Mouse (Mus musculus) activated CD4-positive, CD25-positive, alpha-beta regulatory T cell (primary cell): ENCODE data around the gene Olfr986. TPM values are rescaled to one million over a fixed set of nuclear protein-coding genes. Genes with fewer than 3 reads are reported as not detected.

Source experiments
- polyA plus RNA-seq, 2 experiments: library from polyadenylated mRNA; unstranded; fragments of 100-300 nt; shearing (Covaris generic); gene quantifications; one replicate each; pipeline ENCODE4 v1.2.1; 2017

Gene Olfr986
- polyA plus RNA-seq = not detected

GRCm38 (mm10) chr9:40180620-40181019, at the start of gene Olfr986:
Olfr986 (plus strand) TSS chr9:40180920.

DNA sequence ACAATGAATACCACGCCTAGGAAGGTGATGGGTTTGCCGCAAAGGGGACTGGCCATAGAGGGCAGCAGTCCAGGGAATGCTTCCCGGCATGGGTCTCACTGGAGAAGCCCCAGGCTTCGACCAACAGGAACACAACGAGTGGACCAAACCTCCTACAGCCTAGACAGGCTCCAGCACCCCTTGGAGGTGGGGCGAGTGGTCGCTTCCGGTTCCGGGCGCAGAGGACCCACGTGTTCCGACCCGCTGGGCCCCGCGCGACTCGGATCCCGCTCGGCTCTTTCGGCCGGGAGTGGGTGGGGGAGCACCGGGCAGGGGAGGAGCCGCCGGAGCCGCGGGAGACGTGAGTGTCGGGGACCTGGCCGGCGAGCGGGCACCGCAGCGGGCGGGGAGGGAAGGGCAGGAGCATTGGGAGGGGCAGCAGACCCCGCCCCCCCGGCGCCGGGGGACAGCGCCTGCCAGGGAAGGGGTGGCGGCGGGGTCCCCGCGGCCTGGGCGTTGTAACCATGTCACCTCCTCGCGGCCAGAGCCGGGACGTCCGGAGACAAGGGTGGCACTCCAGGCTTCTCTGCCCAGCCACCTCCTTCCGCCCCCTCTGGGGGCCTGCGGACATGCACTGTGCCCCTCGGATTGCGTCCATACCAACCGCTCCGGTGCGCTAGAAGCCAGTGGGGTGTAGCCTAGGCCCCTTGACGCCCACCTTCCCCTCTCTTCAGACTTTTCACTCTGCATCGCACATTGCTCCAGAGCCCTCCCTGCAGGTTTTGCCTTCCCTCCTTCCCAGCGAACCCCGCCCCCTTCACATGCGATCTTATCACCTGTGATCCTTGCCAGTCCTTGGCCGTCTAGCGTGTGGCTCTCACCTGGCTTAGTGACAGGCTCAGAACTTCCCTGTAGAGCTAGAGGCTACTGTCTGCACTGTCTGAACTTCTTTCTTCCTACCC, 11.6 kb downstream of the Olfr986 start, which contains the start of gene Zfp202:
Zfp202 (plus strand) TSS at position 219 of the 941 bp plus-strand sequence.

Other genes with a start within 250 kb of the Olfr986 start
- gene Olfr974, start 243.4 kb upstream of the Olfr986 start, polyA plus RNA-seq = under 1 TPM in 1 of 2 experiments, not detected in 1; 0.15 TPM
- not detected for gene Olfr975, start 228.9 kb upstream of the Olfr986 start, polyA plus RNA-seq
- gene Olfr976, start 219.8 kb upstream of the Olfr986 start, polyA plus RNA-seq = not detected
- under 1 TPM in 1 of 2 experiments, not detected in 1; 0.49 TPM for gene Olfr978, start 188.8 kb upstream of the Olfr986 start, polyA plus RNA-seq
- gene Olfr979, start 177.5 kb upstream of the Olfr986 start, polyA plus RNA-seq = not detected
- not detected for gene Olfr980, start 171.3 kb upstream of the Olfr986 start, polyA plus RNA-seq
- gene Olfr981, start 159.5 kb upstream of the Olfr986 start, polyA plus RNA-seq = under 1 TPM in 1 of 2 experiments, not detected in 1; 0.15 TPM
- gene Olfr982, start 107.1 kb upstream of the Olfr986 start, polyA plus RNA-seq = under 1 TPM; 0.05 to 0.10 TPM
- gene Olfr983, start 87.3 kb upstream of the Olfr986 start, polyA plus RNA-seq = not detected
- gene Olfr984, start 66.7 kb upstream of the Olfr986 start, polyA plus RNA-seq = under 1 TPM in 1 of 2 experiments, not detected in 1; 0.33 TPM
- not detected for gene Olfr985, start 50.7 kb upstream of the Olfr986 start, polyA plus RNA-seq
- not detected for gene Tmem225, start 32.8 kb upstream of the Olfr986 start, polyA plus RNA-seq
- gene Zfp202, start 11.4 kb downstream of the Olfr986 start, polyA plus RNA-seq = 1 to 10 TPM; 1.6 to 3.1 TPM
- under 1 TPM in 1 of 2 experiments, not detected in 1; 0.21 TPM for gene Scn3b, start 88.3 kb downstream of the Olfr986 start, polyA plus RNA-seq